Mouse (Mus musculus) ES-Bruce4 (cell line): ENCODE measurements around the gene Numb.

ENCODE experiments used
- EP300 ChIP-seq: IDR thresholded peaks from 2 replicates; pipeline ENCODE4 v1.6.1; 2011; ENCODE audit warnings: low read depth, low read length; ENCODE audit not compliant: insufficient read depth
- POLR2A ChIP-seq: IDR thresholded peaks from one replicate; pipeline ENCODE4 v1.8.1; 2011; ENCODE audit warnings: low read length; ENCODE audit not compliant: insufficient read depth

DNA sequence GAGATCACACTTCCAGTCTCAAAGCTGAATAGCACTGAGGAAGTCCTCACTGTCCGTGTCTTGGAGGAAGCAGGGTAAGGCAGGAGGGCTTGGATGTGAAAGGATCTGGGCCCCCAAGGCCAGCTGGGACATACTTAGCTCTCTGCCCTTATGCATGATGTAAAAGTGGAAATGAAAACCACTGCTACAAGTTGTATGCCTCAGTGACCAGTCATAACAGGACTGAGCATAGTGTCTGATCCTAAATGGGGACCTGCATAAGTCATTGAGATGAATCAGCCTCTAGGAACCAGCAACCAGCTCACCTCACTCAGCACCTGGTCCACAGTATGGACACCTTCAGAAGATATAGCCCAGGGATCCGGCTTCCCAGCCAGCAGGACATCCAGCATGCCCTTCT is 46.6 kb downstream of the Numb start:
- TF ChIP-seq POLR2A (no peak), EP300 (no peak)
